Mouse (Mus musculus) lung, adult 2 months (tissue): Measurements from ENCODE around the gene Ghr. TPM values are rescaled to one million over a fixed set of nuclear protein-coding genes. Genes with fewer than 3 reads are reported as not detected.

ENCODE experiments used
- DNase-seq: peaks from one replicate; pipeline ENCODE4 v3.0.0; 2022
- H3K4me1 ChIP-seq: fragments of 200-500 bp; 2 replicates; pipeline ENCODE4 v1.6.1; 2011; ENCODE audit warnings: low read length; ENCODE audit not compliant: control insufficient read depth, insufficient read depth
- H3K4me3 ChIP-seq: fragments of 200-500 bp; replicated peaks from 2 replicates; pipeline ENCODE3; 2011; ENCODE audit warnings: low read depth, mild to moderate bottlenecking, control low read depth, low read length; ENCODE audit errors: extremely low read depth
- CTCF ChIP-seq: fragments of 200-500 bp; IDR thresholded peaks from 2 replicates; pipeline ENCODE4 v1.5.1; 2011; ENCODE audit warnings: mild to moderate bottlenecking, low read length, control low read depth; ENCODE audit not compliant: insufficient read depth
- POLR2A ChIP-seq: fragments of 200-500 bp; IDR thresholded peaks from 2 replicates; pipeline ENCODE4 v1.6.1; 2011; ENCODE audit warnings: low read depth, mild to moderate bottlenecking, control low read depth, low read length, borderline replicate concordance; ENCODE audit errors: extremely low read depth
- WGBS: fragments of 180-500 bp; shearing (Covaris S2); methylation state at CpG from one replicate; pipeline ENCODE4 v1.1.7; 2018; 5-methylcytosine and 5-hydroxymethylcytosine counted together
- polyA plus RNA-seq: library from polyadenylated mRNA; depleted of rRNA; stranded (reverse); fragments of >200 nt; gene quantifications from 2 replicates; pipeline ENCODE4 v1.2.3, GENCODE M21; 2012

Ghr gene
- polyA plus RNA-seq, 1 experiment, result 30.4 TPM

DNA sequence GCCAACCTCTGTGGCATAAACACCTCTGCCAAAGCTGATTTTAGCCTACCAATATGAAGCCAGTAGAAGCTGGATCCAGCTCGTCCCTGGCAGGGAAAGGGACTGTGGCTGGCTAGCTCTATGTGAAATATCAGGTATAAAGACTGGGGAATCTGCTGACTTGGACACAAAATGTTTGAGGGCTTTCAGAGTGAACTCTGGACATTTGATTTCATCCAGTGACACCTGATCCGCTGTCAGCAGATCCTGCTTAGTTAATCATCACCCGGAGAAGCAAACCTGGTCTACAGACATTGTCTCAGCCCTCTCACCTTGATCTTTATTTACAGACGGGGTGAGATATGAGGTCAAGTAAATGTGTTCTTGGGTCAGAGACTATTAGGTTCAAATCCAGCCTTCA lies 118.5 kb downstream of the Ghr start:
- DNase-seq, result no peak
- no peak overlapping the region for H3K4me3 ChIP-seq
- H3K4me1 ChIP-seq, result peaks cover 6% of the 10 kb centered on the region
- TF ChIP-seq CTCF, result no peak
- 51% methylated on average over 4 of the region's 4 CpGs for WGBS

DNA sequence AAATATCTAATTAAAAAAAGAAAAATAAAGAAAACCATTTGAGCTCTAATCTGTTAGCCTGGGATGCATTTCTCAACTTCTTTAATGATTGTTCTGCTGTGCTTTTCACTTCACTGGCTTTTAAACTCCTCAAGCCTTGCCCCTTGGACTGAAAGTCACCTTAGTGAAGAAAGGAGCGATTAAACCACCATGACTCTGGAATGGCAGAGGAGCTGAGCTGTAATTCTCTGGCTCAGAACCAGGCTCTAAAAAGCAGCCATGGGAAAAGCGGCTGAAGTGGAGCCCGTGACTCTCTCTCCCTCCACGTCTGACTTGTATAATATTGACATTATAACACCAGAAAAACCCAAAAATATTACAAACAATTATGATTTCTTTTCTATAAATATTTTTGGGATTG lies 126.7 kb downstream of the Ghr start:
- no peak overlapping the region for H3K4me3 ChIP-seq
- WGBS, result 72% methylated on average over 4 of the region's 4 CpGs

DNA sequence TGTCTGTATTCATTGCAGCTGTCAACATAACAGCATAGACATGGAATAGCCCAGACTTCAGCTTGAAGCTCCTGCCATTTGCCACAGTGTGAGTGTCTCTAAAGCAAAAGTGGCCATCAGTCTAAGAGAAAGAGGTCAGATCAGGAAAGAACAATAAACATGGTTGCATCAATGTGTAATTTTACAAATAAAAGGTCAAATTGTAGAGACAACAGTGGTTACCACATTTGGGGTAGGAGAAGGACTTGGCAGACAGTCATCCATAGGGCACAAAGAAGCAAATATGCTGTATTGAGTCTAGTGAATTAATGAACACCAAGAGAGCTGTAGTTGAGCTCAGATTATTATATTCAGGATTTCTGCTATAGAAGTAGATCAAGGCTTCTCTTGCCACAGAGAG lies 127.7 kb downstream of the Ghr start:
- no peak overlapping the region for H3K4me3 ChIP-seq
- peaks cover 3% of the 10 kb centered on the region for H3K4me1 ChIP-seq
- TF ChIP-seq CTCF (no peak), POLR2A (no peak)
- no peak for DNase-seq

More for the DNA sequence above, 126.7 kb downstream of the Ghr start:
- H3K4me1 ChIP-seq, result peaks cover 3% of the 10 kb centered on the region
- no peak for TF ChIP-seq CTCF
- TF ChIP-seq POLR2A, result no peak
- DNase-seq, result no peak

DNA sequence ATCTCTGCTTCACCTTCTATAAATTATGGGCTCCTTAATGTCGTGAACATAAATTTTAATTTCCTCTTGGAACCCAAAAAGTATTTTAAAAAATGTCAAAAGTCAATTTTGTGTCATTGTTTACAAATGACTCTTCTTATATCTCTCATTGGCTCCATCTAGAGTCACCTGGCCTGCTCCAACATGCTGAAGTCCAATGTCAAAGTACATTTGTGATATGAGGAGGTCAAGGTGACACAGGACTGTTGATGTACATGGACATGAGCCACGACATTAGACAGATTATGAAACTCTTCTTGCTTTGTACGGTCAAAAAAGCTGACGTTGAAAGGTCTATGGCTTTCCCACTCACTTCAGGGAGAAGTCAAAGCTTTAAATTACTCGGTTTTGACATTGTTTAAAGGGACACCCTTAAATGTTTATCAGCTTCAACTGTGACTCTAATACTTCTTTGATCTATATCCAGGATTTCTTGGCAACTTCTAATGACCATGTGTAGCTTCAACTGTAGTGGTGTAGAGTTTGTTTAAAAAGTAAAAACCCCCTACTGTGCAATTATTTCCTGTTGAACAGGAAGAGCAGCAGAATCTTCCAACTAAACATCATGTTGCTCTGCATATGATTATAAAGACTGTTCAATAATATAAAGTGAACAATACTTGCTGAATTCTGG lies 131.1 kb downstream of the Ghr start:
- WGBS, result 36% methylated on average over 5 of the region's 5 CpGs
- Histone ChIP-seq H3K4me1 (peaks cover 3% of the 10 kb centered on the region), H3K4me3 (no peak overlapping the region)
- TF ChIP-seq POLR2A (no peak), CTCF (no peak)
- DNase-seq, result no peak

DNA sequence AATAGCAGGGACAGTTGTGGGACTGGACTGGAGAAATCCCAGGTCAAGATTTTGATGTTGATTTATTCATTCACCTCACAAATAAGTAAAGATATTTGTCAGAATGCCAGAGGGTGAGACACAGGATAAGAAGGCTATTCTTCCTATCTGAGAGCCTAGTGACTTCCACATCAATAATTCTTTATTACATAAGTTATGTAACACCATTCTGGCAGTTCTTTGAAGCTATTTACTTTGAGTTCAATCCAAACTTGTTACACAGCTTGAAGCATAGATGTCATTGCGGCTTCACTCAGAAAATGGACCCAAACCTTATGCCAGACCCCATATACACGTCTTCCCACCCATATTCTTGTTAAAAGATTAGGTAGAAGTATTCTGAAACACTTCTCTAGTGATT lies 133.7 kb downstream of the Ghr start:
- no peak for DNase-seq
- TF ChIP-seq CTCF (no peak), POLR2A (no peak)
- whole genome bisulfite sequencing, result 52% methylated on average over 2 of the region's 2 CpGs
- Histone ChIP-seq H3K4me3 (no peak overlapping the region), H3K4me1 (peaks cover 6% of the 10 kb centered on the region)

DNA sequence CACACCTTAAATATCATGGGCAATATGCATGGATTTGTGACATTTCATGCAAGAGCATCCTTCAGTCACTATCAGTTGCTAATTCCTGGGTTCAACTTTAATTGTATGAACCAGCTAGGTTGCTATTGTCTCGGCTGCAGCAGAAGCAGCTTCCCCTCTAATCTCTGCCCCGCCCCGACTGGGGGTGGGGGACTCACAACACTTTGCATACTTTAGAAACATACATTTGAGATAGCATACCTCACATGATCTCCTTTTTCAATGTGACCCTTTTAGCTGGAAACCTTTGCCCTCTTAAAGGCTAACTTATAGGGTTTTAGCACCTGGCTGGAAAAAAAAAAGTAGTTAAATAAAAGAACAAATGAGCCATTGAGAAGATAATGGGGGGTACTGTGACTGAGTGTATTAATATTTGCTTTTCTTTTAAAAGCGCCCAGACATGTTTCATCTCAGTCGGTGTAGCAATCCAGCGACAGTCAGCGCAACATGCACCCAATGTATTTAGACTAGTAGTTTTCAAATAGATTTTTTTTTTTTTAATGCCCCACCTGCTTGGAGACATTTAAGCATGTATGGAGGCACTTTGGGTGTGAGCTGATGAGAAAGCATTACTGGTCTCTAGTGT lies 137.9 kb downstream of the Ghr start:
- 65% methylated on average over 7 of the region's 7 CpGs for WGBS
- no peak for DNase-seq
- TF ChIP-seq CTCF (no peak), POLR2A (no peak)

DNA sequence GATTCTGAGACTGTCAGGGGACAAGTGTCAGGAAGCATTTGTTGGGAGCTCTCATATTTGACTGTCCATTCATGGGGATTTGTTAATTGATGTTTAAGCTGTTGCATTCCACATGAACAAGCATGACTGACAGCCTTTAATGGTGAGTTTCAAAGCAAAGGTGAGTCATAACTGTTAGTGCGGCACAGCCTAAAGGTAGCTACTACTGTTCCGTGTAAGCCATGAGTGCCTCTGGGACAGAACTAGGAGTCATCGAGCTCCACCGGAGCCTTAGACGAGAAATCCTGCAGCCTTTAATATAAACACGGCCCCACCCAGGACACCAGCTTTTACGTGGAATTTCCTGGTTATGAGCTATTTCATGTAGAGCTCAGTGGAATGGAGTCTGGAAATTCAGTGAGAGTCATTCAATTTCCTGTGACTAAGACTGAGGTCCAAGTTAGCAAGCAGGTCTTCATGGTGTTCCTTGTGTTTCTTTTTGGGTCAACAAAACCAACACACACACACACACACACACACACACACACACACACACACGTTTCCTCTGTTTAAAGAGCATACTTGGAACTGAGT lies 138.8 kb downstream of the Ghr start:
- WGBS, result 40% methylated on average over 8 of the region's 8 CpGs

More for the DNA sequence above, 137.9 kb downstream of the Ghr start:
- Histone ChIP-seq H3K4me3 (no peak overlapping the region), H3K4me1 (peaks cover 7% of the 10 kb centered on the region)

DNA sequence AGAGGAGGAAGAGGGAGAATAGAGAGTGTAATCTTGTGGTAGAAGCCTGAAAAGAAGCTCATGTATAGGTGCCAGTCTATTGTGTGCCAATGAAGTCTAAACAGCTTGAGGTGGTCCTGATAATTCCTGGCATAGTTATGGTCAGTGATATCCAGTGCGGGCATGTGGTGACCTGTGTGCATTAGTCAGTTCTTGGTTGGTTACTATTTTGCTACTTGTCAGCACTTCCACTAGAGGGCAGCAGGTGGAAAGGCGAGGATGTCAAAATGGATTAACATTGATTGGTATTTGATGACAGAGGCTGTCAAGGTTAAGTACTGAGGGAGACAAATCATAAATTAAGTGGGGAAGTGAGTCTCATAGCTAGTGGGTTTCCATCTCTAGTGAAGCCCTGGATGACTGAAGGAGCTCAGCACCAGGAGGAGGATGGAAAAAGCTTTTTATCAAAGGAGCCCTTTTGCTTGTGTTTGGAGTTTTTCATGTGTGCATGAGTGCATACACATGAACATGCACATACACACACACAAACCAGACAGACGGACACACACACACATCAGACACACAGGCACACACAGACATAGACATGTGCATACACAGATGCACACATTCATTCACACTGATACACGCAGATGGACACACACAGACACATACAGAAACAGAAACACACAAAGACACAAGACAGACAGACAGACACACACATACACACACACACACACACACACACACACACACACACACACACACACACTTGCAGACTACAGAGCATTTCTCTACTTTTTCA lies 141.6 kb downstream of the Ghr start:
- H3K4me3 ChIP-seq, result no peak overlapping the region
- 54% methylated on average over 4 of the region's 4 CpGs for WGBS
- TF ChIP-seq POLR2A, result no peak
- peak; percentile 29; the same call in 1 of the 2 replicates for TF ChIP-seq CTCF
- no peak for DNase-seq
- H3K4me1 ChIP-seq, result peaks cover 12% of the 10 kb centered on the region

More for the DNA sequence above, 138.8 kb downstream of the Ghr start:
- H3K4me3 ChIP-seq, result no peak overlapping the region
- no peak for DNase-seq
- peaks cover 7% of the 10 kb centered on the region for H3K4me1 ChIP-seq
- no peak for TF ChIP-seq CTCF

DNA sequence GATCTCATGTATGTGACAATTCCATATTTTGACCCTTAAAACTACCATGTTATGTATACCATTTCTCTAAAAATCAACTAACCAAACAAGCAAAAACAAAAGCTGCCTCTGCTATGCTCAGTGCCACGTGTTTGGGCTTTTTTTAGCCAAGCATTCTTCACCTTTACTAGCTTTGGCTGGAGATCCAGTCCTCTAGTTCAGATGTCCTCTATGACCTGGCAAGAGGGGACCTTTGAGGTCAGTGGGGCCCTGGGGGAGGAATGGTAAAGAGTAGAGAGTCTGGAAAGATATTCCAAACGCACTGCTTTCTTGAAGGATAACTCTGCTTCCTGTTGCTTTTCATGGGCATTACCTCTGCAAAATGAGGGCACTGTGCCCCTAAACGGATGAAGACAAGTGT lies 145.9 kb downstream of the Ghr start:
- DNase-seq, result no peak
- no peak for TF ChIP-seq CTCF
- TF ChIP-seq POLR2A, result no peak
- Histone ChIP-seq H3K4me1 (peaks cover 20% of the 10 kb centered on the region), H3K4me3 (no peak overlapping the region)
- 49% methylated on average over 3 of the region's 3 CpGs for WGBS

DNA sequence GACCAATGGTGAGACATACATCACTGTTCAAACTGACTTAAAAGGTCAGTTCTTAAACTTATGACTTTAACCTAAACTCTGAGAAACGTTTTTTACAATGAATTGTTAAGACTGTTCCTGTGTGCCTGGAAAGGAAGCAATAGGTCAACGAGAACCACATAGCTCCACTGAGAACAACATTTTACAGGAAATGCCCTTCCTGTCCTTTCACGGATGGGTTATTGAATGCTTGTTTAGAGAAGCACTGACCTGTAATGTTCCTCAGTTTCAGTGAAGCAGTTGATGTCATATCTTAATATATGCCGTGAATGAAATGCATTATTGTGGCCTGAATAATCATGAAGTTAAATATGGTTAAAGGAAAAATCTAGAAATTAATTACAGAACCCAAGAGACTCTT lies 147.7 kb downstream of the Ghr start:
- peaks cover 20% of the 10 kb centered on the region for H3K4me1 ChIP-seq
- WGBS, result 19% methylated on average over 4 of the region's 4 CpGs
- TF ChIP-seq POLR2A (no peak), CTCF (no peak)
- H3K4me3 ChIP-seq, result no peak overlapping the region
- DNase-seq, result no peak
